Mouse (Mus musculus) liver, embryonic 15.5 days (tissue): Measurements from ENCODE around the gene Adora1. TPM values are rescaled to one million over a fixed set of nuclear protein-coding genes. Genes with fewer than 3 reads are reported as not detected.

ENCODE experiments used
- ATAC-seq: fragments of 200-750 bp; cut with Nextera tagmentation; 2 replicates; pipeline ENCODE4 v1.8.0; 2017; ENCODE audit warnings: moderate number of reproducible peaks, mild to moderate bottlenecking, moderate library complexity; ENCODE audit not compliant: insufficient read depth
- H3K27ac ChIP-seq: fragments of 300-500 bp; sonication (generic); replicated peaks from 2 replicates; pipeline ENCODE4 v1.5.1; 2015; ENCODE audit warnings: mild to moderate bottlenecking, inconsistent platforms
- H3K27me3 ChIP-seq: fragments of 300-500 bp; sonication (generic); 2 replicates; pipeline ENCODE4 v1.6.1; 2015; ENCODE audit warnings: mild to moderate bottlenecking, inconsistent platforms
- H3K36me3 ChIP-seq: fragments of 300-500 bp; sonication (generic); replicated peaks from 2 replicates; pipeline ENCODE4 v1.6.1; 2015; ENCODE audit warnings: moderate library complexity, mild to moderate bottlenecking, inconsistent platforms
- H3K4me1 ChIP-seq: fragments of 300-500 bp; sonication (generic); replicated peaks from 2 replicates; pipeline ENCODE4 v1.6.1; 2015; ENCODE audit warnings: inconsistent platforms
- H3K4me2 ChIP-seq: fragments of 300-500 bp; sonication (generic); 2 replicates; pipeline ENCODE4 v1.6.1; 2015; ENCODE audit warnings: moderate library complexity, mild to moderate bottlenecking, inconsistent platforms
- H3K4me3 ChIP-seq: fragments of 300-500 bp; sonication (generic); replicated peaks from 2 replicates; pipeline ENCODE4 v1.5.1; 2015; ENCODE audit warnings: mild to moderate bottlenecking, inconsistent platforms
- H3K9ac ChIP-seq: fragments of 300-500 bp; sonication (generic); 2 replicates; pipeline ENCODE4 v1.6.1; 2015; ENCODE audit warnings: moderate library complexity, mild to moderate bottlenecking, inconsistent platforms
- H3K9me3 ChIP-seq: fragments of 300-500 bp; sonication (generic); replicated peaks from 2 replicates; pipeline ENCODE4 v1.6.1; 2016; ENCODE audit warnings: inconsistent platforms
- WGBS: fragments of 180-500 bp; shearing (Covaris S2); methylation state at CpG from one replicate; pipeline ENCODE4 v1.1.7; 2015; ENCODE audit warnings: mixed read lengths; ENCODE audit not compliant: insufficient replicate concordance; 5-methylcytosine and 5-hydroxymethylcytosine counted together
- polyA plus RNA-seq: library from polyadenylated mRNA; unstranded; fragments of >200 nt; fragmentation: Nextera tagmentation; extraction: Ambion mirVana; gene quantifications from 2 replicates; pipeline ENCODE4 v1.2.1, GENCODE M21; 2015

The Adora1 gene
- polyA plus RNA-seq, 1 experiment from 2014 or later = 0.91 TPM

- ATAC-seq = no peak
- H3K27me3 ChIP-seq = peaks cover 49% of the 10 kb centered on the region
- no peak overlapping the region for H3K4me3 ChIP-seq
- WGBS = 21% methylated on average over 3 of the region's 3 CpGs
- no peaks in the 10 kb centered on the region for H3K36me3 ChIP-seq
- H3K4me1 ChIP-seq = peaks cover 12% of the 10 kb centered on the region; the same call in 1 of the 2 replicates
- H3K9ac ChIP-seq = no peak overlapping the region
- no peak overlapping the region for H3K4me2 ChIP-seq
- no peaks in the 10 kb centered on the region for H3K9me3 ChIP-seq
- H3K27ac ChIP-seq = no peak overlapping the region
Measured at GRCm38 (mm10) chr1:134236142-134236541, 911 bp upstream of the Adora1 start.

- Histone ChIP-seq H3K4me1 (peaks cover 12% of the 10 kb centered on the region; the same call in 1 of the 2 replicates), H3K9ac (0 out of 2 replicates have a peak overlapping the region, but pooled peaks have one; percentile 1), H3K4me2 (peak overlapping the region; percentile 59), H3K4me3 (peak overlapping the region; percentile 30), H3K27me3 (peaks cover 49% of the 10 kb centered on the region), H3K36me3 (no peaks in the 10 kb centered on the region), H3K9me3 (no peaks in the 10 kb centered on the region), H3K27ac (no peak overlapping the region)
- ATAC-seq = no peak
- WGBS = 2% methylated on average over 41 of the region's 41 CpGs
Measured at GRCm38 (mm10) chr1:134234455-134235390, 508 bp downstream of the Adora1 start.

- no peak overlapping the region for H3K4me2 ChIP-seq
- H3K36me3 ChIP-seq = no peaks in the 10 kb centered on the region
- no peak for ATAC-seq
- H3K4me1 ChIP-seq = peaks cover 12% of the 10 kb centered on the region; the same call in 1 of the 2 replicates
- H3K9me3 ChIP-seq = no peaks in the 10 kb centered on the region
- WGBS = 48% methylated on average over 19 of the region's 19 CpGs
- H3K27me3 ChIP-seq = peaks cover 49% of the 10 kb centered on the region
- no peak overlapping the region for H3K27ac ChIP-seq
- H3K4me3 ChIP-seq = no peak overlapping the region
- no peak overlapping the region for H3K9ac ChIP-seq
Measured at GRCm38 (mm10) chr1:134233681-134234454, 1.4 kb downstream of the Adora1 start.

- H3K36me3 ChIP-seq = no peaks in the 10 kb centered on the region
- no peak overlapping the region for H3K27ac ChIP-seq
- H3K9ac ChIP-seq = no peak overlapping the region
- peaks cover 9% of the 10 kb centered on the region; the same call in 1 of the 2 replicates for H3K4me1 ChIP-seq
- WGBS = 58% methylated on average over 12 of the region's 12 CpGs
- no peak overlapping the region for H3K4me3 ChIP-seq
- H3K27me3 ChIP-seq = peaks cover 49% of the 10 kb centered on the region
- H3K9me3 ChIP-seq = no peaks in the 10 kb centered on the region
- ATAC-seq = no peak
- no peak overlapping the region for H3K4me2 ChIP-seq
Measured at GRCm38 (mm10) chr1:134232778-134233531, 2.3 kb downstream of the Adora1 start.

- ATAC-seq = no peak
- peaks cover 47% of the 10 kb centered on the region for H3K27me3 ChIP-seq
- 62% methylated on average over 8 of the region's 8 CpGs for WGBS
- H3K9ac ChIP-seq = no peak overlapping the region
- no peak overlapping the region for H3K27ac ChIP-seq
- no peak overlapping the region for H3K4me3 ChIP-seq
- H3K9me3 ChIP-seq = no peaks in the 10 kb centered on the region
- peaks cover 9% of the 10 kb centered on the region; the same call in 1 of the 2 replicates for H3K4me1 ChIP-seq
- H3K4me2 ChIP-seq = no peak overlapping the region
- no peaks in the 10 kb centered on the region for H3K36me3 ChIP-seq
Measured at GRCm38 (mm10) chr1:134232326-134232725, 2.9 kb downstream of the Adora1 start.

GRCm38 (mm10) chr1:134231681-134232080, 3.5 kb downstream of the Adora1 start:
- ATAC-seq = no peak
- Histone ChIP-seq H3K4me1 (peaks cover 4% of the 10 kb centered on the region; the same call in 1 of the 2 replicates), H3K9me3 (no peaks in the 10 kb centered on the region), H3K27me3 (peaks cover 41% of the 10 kb centered on the region), H3K27ac (no peak overlapping the region), H3K36me3 (no peaks in the 10 kb centered on the region), H3K4me2 (no peak overlapping the region), H3K9ac (no peak overlapping the region), H3K4me3 (no peak overlapping the region)
- 22% methylated on average over 3 of the region's 3 CpGs for WGBS

GRCm38 (mm10) chr1:134231270-134231669, 4.0 kb downstream of the Adora1 start:
- peaks cover 3% of the 10 kb centered on the region; the same call in 1 of the 2 replicates for H3K4me1 ChIP-seq
- H3K9ac ChIP-seq = no peak overlapping the region
- H3K9me3 ChIP-seq = no peaks in the 10 kb centered on the region
- H3K27ac ChIP-seq = no peak overlapping the region
- H3K27me3 ChIP-seq = peaks cover 40% of the 10 kb centered on the region
- 62% methylated on average over 3 of the region's 3 CpGs for WGBS
- H3K4me3 ChIP-seq = no peak overlapping the region
- H3K4me2 ChIP-seq = no peak overlapping the region
- H3K36me3 ChIP-seq = no peaks in the 10 kb centered on the region
- ATAC-seq = no peak

GRCm38 (mm10) chr1:134230638-134231228, 4.5 kb downstream of the Adora1 start:
- no peak overlapping the region for H3K4me2 ChIP-seq
- H3K36me3 ChIP-seq = no peaks in the 10 kb centered on the region
- H3K27me3 ChIP-seq = peaks cover 35% of the 10 kb centered on the region
- no peak overlapping the region for H3K4me3 ChIP-seq
- H3K9me3 ChIP-seq = no peaks in the 10 kb centered on the region
- no peak overlapping the region for H3K9ac ChIP-seq
- WGBS = 67% methylated on average over 10 of the region's 10 CpGs
- ATAC-seq = no peak
- peaks cover 3% of the 10 kb centered on the region; the same call in 1 of the 2 replicates for H3K4me1 ChIP-seq
- no peak overlapping the region for H3K27ac ChIP-seq

GRCm38 (mm10) chr1:134229806-134230575, 5.2 kb downstream of the Adora1 start:
- Histone ChIP-seq H3K4me3 (no peak overlapping the region), H3K4me1 (no peaks in the 10 kb centered on the region; the same call in 1 of the 2 replicates), H3K27ac (no peak overlapping the region), H3K4me2 (no peak overlapping the region), H3K27me3 (peaks cover 30% of the 10 kb centered on the region), H3K9me3 (no peaks in the 10 kb centered on the region), H3K36me3 (no peaks in the 10 kb centered on the region), H3K9ac (no peak overlapping the region)
- ATAC-seq = no peak
- WGBS = 53% methylated on average over 5 of the region's 5 CpGs

GRCm38 (mm10) chr1:134226739-134227138, 8.5 kb downstream of the Adora1 start:
- Histone ChIP-seq H3K9ac (no peak overlapping the region), H3K4me3 (no peak overlapping the region), H3K27me3 (peaks cover 18% of the 10 kb centered on the region; the same call in 1 of the 2 replicates), H3K4me1 (peaks cover 9% of the 10 kb centered on the region), H3K27ac (no peak overlapping the region), H3K9me3 (no peaks in the 10 kb centered on the region), H3K4me2 (no peak overlapping the region), H3K36me3 (no peaks in the 10 kb centered on the region)
- WGBS = 33% methylated on average over 8 of the region's 8 CpGs
- no peak for ATAC-seq
